Mouse (Mus musculus): ENCODE results near the gene Psmd13.

- no peak for TF ChIP-seq GATA1 (IDR thresholded peaks at IDR 0.05; ENCODE audit: low read length)
- TF ChIP-seq TAL1 (IDR thresholded peaks at IDR 0.05; ENCODE audit: low read length): no peak
Observed at GRCm38 (mm10) chr7:140894031-140894430, 12.3 kb downstream of the Psmd13 start.
